Mouse (Mus musculus) kidney, postnatal 0 days (tissue): ENCODE results near the gene Shisal1. TPM values are rescaled to one million over a fixed set of nuclear protein-coding genes. Genes with fewer than 3 reads are reported as not detected.
A peak's percentile ranks its signal among the peaks of the same experiment; 100 is the strongest.

ENCODE experiments used
- ATAC-seq: fragments of 200-750 bp; cut with Nextera tagmentation; replicated peaks from 2 replicates; pipeline ENCODE4 v1.8.0; 2017; ENCODE audit warnings: low read depth, moderate number of reproducible peaks, moderate TSS enrichment, moderate library complexity; ENCODE audit not compliant: low FRiP score
- DNase-seq: peaks from one replicate; pipeline ENCODE4 v3.0.0-alpha.2; 2016; ENCODE audit warnings: low spot score
- H3K27ac ChIP-seq: fragments of 300-500 bp; sonication (generic); 2 replicates; pipeline ENCODE4 v1.5.1; 2014; ENCODE audit warnings: mild to moderate bottlenecking
- H3K27me3 ChIP-seq: fragments of 300-500 bp; sonication (generic); 2 replicates; pipeline ENCODE4 v1.6.1; 2014; ENCODE audit warnings: low read length, mixed read lengths; ENCODE audit not compliant: insufficient read depth
- H3K36me3 ChIP-seq: fragments of 300-500 bp; sonication (generic); 2 replicates; pipeline ENCODE4 v1.6.1; 2014; ENCODE audit warnings: low read length, mixed read lengths; ENCODE audit not compliant: insufficient read depth
- H3K4me1 ChIP-seq: fragments of 300-500 bp; sonication (generic); replicated peaks from 2 replicates; pipeline ENCODE4 v1.6.1; 2014; ENCODE audit warnings: antibody characterized with exemption, low read length, mixed read lengths; ENCODE audit not compliant: insufficient read depth
- H3K4me2 ChIP-seq: fragments of 300-500 bp; sonication (generic); 2 replicates; pipeline ENCODE4 v1.6.1; 2014; ENCODE audit warnings: mild to moderate bottlenecking, low read length, moderate library complexity, mixed read lengths
- H3K4me3 ChIP-seq: fragments of 300-500 bp; sonication (generic); replicated peaks from 2 replicates; pipeline ENCODE4 v1.5.1; 2014; ENCODE audit warnings: low read depth, low read length
- H3K9ac ChIP-seq: fragments of 300-500 bp; sonication (generic); 2 replicates; pipeline ENCODE4 v1.6.1; 2014; ENCODE audit warnings: low read depth, low read length
- H3K9me3 ChIP-seq: fragments of 300-500 bp; sonication (generic); replicated peaks from 2 replicates; pipeline ENCODE4 v1.6.1; 2016; ENCODE audit warnings: low read length, inconsistent platforms, mixed read lengths
- CTCF ChIP-seq: IDR thresholded peaks from 2 replicates; pipeline ENCODE4 v1.5.1; 2016; ENCODE audit warnings: antibody characterized with exemption, low read depth, mild to moderate bottlenecking, moderate library complexity
- WGBS: fragments of 180-500 bp; shearing (Covaris S2); extraction: QIAGEN DNeasy Blood & Tissue Kit; methylation state at CpG from one replicate; pipeline ENCODE4 v1.1.7; 2014; 5-methylcytosine and 5-hydroxymethylcytosine counted together
- polyA plus RNA-seq: library from polyadenylated mRNA; unstranded; fragments of >200 nt; fragmentation: Nextera tagmentation; extraction: Ambion mirVana; gene quantifications from 2 replicates; pipeline ENCODE4 v1.2.1, GENCODE M21; 2015

Shisal1 gene
- polyA plus RNA-seq: 1.8 and 2.1 TPM in 2 replicates

DNA sequence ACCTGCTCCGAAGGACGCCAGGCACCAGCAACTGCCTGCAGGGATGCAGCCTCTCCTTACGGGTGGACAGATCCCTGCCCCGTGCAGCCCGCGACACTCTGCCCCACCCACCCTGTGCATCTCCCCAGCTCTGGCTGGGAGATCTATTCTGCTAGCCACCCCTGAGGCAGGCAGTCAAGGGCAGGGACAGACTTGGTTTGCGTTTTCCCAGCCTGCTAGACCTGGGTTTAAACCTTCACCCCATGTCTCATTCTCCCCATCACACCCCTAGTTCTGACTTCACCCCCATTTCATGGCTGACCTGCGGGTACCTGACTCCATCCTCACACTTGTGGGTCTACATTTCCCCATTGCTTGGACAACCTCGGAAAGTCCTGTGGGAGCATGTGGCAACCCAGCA lies at the start of gene Shisal1:
Gene Shisal1, minus strand, starts transcription at position 101 of the 400 bp plus-strand sequence.
- H3K4me2 ChIP-seq: peak within 1 kb of the TSS; percentile 89
- ATAC-seq (no peak), DNase-seq (no peak)
- no peak within 1 kb of the TSS for H3K27ac ChIP-seq
- H3K4me1 ChIP-seq: peaks cover 15% of the 10 kb centered on the region; the same call in 1 of the 2 replicates
- peak within 1 kb of the TSS; percentile 59 for H3K9ac ChIP-seq
- TF ChIP-seq CTCF: no peak
- peak within 1 kb of the TSS; percentile 43 for H3K4me3 ChIP-seq
- WGBS: 20% methylated on average over 9 of the region's 9 CpGs
- H3K9me3 ChIP-seq: no peaks in the 10 kb centered on the region
- H3K27me3 ChIP-seq: peaks cover 15% of the 10 kb centered on the region
- H3K36me3 ChIP-seq: no peaks in the 10 kb centered on the region

DNA sequence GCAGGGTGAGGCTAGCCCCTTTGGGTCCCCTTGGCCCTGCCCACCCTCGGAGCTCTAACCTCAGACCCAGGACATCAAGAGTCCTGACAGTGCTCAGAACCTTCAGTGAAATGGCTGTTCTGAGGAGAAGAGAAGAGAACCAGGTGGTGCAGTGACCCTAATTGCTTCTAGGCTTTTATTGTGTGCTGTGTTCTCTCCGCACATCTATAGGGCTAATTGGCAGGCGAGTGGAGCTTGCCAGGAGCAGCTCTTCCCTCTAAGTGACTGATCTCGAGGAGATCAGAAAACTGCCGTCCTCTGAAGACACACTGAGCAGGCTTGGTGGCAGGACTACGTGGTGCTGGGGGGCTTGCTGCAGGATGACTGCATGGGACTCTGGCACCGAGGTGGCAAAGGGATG lies 43.6 kb upstream of the Shisal1 start:
- H3K27ac ChIP-seq: no peak overlapping the region
- H3K27me3 ChIP-seq: no peaks in the 10 kb centered on the region
- DNase-seq (no peak), ATAC-seq (no peak)
- H3K4me3 ChIP-seq: no peak overlapping the region
- H3K9ac ChIP-seq: no peak overlapping the region
- H3K4me2 ChIP-seq: no peak overlapping the region
- 46% methylated on average over 7 of the region's 7 CpGs for WGBS
- no peak for TF ChIP-seq CTCF
- no peaks in the 10 kb centered on the region for H3K36me3 ChIP-seq
- no peaks in the 10 kb centered on the region for H3K4me1 ChIP-seq
- H3K9me3 ChIP-seq: no peaks in the 10 kb centered on the region

DNA sequence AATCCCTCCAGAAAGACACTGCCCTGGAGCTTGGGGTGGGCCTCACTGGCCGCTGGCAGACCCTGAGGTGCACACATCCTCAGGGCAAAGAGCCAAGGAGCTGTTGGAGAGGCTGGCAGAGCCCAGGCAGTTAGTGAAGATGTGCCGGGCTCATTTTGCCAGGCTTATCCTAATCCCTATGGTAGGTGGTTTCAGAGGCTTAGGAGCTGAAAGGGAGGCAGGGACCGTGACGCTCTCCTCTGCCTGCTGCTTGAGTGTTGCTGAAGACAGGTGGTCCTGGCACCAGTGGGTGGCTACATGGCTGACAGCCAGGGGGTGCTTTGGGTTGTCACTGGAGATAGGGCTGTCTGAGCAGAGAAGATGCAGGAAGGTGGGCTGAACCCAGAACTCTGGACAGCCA lies 37.4 kb upstream of the Shisal1 start:
- no peak for ATAC-seq
- DNase-seq: no peak
- WGBS: 38% methylated on average over 4 of the region's 4 CpGs
- no peak overlapping the region for H3K4me2 ChIP-seq
- H3K4me3 ChIP-seq: no peak overlapping the region
- no peaks in the 10 kb centered on the region for H3K9me3 ChIP-seq
- H3K36me3 ChIP-seq: no peaks in the 10 kb centered on the region
- peaks cover 15% of the 10 kb centered on the region for H3K4me1 ChIP-seq
- no peak overlapping the region for H3K27ac ChIP-seq
- TF ChIP-seq CTCF: no peak
- H3K9ac ChIP-seq: no peak overlapping the region
- no peaks in the 10 kb centered on the region for H3K27me3 ChIP-seq

DNA sequence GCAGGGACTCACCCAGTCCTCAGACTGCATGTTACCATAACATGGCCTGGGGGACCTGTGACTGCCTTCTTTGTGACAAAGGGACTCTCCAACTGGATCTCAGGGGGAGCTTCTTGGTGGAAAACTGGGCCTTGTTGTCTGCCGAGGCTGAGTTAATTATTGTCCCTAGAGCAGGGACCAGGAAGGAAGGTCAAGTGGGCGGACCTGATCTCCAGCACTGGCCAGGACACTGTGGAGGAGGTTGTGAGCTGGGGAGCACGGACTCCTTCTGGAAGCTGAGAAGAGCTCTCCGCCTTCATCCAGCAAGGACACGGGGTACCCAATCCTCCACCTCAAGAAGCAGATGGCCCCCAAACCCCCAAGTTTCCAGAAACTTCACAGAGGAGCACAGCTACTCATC lies 36.7 kb upstream of the Shisal1 start:
- DNase-seq (peak; percentile 60), ATAC-seq (no peak)
- Histone ChIP-seq H3K4me3 (no peak overlapping the region), H3K4me1 (peaks cover 15% of the 10 kb centered on the region), H3K27ac (no peak overlapping the region), H3K9ac (no peak overlapping the region), H3K36me3 (no peaks in the 10 kb centered on the region), H3K9me3 (no peaks in the 10 kb centered on the region), H3K27me3 (no peaks in the 10 kb centered on the region), H3K4me2 (0 out of 2 replicates have a peak overlapping the region, but pooled peaks have one; percentile 18)
- no peak for TF ChIP-seq CTCF
- 21% methylated on average over 5 of the region's 5 CpGs for WGBS

DNA sequence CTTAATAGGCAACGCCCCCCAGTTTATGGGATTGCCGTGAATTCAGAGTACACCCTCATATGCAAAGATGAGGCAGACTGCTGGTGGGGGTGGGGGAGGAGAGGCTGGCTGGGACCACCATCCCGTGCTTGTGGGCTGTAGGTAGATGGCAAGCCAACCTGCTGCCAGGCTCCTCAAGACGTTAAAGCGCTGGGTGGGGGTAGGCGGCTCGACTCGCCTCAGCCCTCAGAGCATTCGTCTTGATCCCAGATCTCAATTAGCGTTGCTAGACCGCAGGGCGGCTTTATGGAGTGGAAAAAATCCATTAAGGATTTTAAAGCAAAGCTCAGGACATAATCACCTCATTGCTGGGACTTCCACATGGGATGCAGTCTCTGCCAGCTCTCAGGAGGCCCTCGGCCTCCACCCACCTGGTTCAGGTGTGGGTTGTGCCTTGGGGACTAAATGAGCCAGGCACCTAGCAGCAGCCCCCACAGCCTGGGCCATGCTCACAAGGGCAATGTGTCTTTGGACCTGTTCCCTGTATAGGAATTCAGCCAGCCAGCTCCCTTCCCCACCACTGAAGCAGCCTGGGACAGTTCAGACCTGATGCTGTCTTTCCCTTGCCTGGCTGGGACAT lies 34.5 kb upstream of the Shisal1 start:
- H3K36me3 ChIP-seq: no peaks in the 10 kb centered on the region
- TF ChIP-seq CTCF: no peak
- ATAC-seq: 0 out of 2 replicates have a peak, but pooled peaks have one; percentile 34
- 36% methylated on average over 13 of the region's 13 CpGs for WGBS
- no peak overlapping the region for H3K27ac ChIP-seq
- H3K9me3 ChIP-seq: no peaks in the 10 kb centered on the region
- no peak overlapping the region for H3K9ac ChIP-seq
- H3K27me3 ChIP-seq: no peaks in the 10 kb centered on the region
- peak; percentile 31 for DNase-seq
- peaks cover 15% of the 10 kb centered on the region for H3K4me1 ChIP-seq
- H3K4me2 ChIP-seq: no peak overlapping the region
- no peak overlapping the region for H3K4me3 ChIP-seq

DNA sequence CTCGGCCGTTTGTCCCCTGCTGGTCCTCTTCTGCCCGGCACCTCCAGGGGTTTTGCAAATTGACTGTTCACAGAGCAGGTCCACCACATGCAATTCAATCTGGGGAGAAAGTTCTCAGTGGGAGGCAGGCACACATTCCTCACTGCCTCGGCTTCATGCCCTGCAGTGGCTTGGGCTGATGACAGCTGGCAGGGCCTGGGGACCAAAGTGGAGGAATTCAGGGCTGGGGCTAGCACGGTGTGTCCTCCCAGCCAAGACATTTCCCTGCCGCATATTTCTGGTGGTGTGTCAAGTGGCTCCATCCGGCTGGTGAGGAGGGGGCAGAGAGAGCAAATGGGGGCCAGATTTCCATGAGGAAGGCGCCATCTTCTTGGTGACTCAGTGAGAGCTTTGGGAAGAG lies 22.5 kb upstream of the Shisal1 start:
- no peaks in the 10 kb centered on the region for H3K36me3 ChIP-seq
- no peaks in the 10 kb centered on the region for H3K4me1 ChIP-seq
- no peak for ATAC-seq
- no peaks in the 10 kb centered on the region for H3K9me3 ChIP-seq
- 27% methylated on average over 8 of the region's 8 CpGs for WGBS
- no peak overlapping the region for H3K4me3 ChIP-seq
- peak; percentile 64 for DNase-seq
- no peak overlapping the region for H3K27ac ChIP-seq
- H3K4me2 ChIP-seq: no peak overlapping the region
- TF ChIP-seq CTCF: no peak
- H3K9ac ChIP-seq: no peak overlapping the region
- no peaks in the 10 kb centered on the region for H3K27me3 ChIP-seq

DNA sequence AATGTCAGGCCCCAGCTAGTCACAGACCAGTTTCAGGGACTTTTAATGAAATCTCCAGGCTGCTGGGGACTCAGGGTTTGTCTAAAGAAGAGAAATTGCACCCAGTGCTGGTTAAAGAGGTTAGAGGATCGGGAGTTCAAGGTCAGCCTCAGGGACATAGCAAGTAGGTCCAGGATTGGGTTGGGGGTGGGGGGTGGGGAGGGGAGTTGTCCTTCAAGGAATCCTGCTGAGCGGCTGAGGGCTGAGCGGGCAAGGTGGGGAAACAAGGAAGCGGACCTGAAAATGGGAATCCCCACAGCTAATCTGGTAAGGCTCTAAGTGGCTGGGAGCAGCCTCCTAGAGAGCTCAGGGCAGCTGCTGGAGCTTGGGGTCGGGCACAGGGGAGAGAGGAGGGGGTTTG lies 20.9 kb upstream of the Shisal1 start:
- no peak for TF ChIP-seq CTCF
- H3K4me3 ChIP-seq: no peak overlapping the region
- no peak overlapping the region for H3K4me2 ChIP-seq
- H3K36me3 ChIP-seq: no peaks in the 10 kb centered on the region
- H3K9me3 ChIP-seq: no peaks in the 10 kb centered on the region
- no peaks in the 10 kb centered on the region for H3K4me1 ChIP-seq
- H3K27me3 ChIP-seq: no peaks in the 10 kb centered on the region
- no peak overlapping the region for H3K9ac ChIP-seq
- ATAC-seq (no peak), DNase-seq (no peak)
- 75% methylated on average over 5 of the region's 5 CpGs for WGBS
- H3K27ac ChIP-seq: no peak overlapping the region
